In genomic region chr9:122094171-122094570, GRCm38 (mm10) we compare ENCODE assay signal across 13 mouse cellular contexts.
"Had no signal": no experiment of that assay in that cellular context is flagged by ENCODE, and none has a peak within 500 bp of the region (broad histone marks: within the 10 kb centered on the region; RNA-seq: fewer than 3 reads in every experiment).

No protein-coding gene starts in this region.

- DNase-seq: gastrocnemius, adult 2 months; gastrocnemius, postnatal 10 days; gastrocnemius, postnatal 25 days; heart, adult 2 months; heart, postnatal 4 days; kidney, adult 18-20 months; kidney, adult 8-10 months; kidney, postnatal 10 days; kidney, postnatal 25 days; kidney, postnatal 4 days; liver; liver, embryonic 13.5 days; liver, postnatal 0 days had no signal
